Comparison of ENCODE assay signal across 12 mouse cellular contexts in the genomic region with DNA sequence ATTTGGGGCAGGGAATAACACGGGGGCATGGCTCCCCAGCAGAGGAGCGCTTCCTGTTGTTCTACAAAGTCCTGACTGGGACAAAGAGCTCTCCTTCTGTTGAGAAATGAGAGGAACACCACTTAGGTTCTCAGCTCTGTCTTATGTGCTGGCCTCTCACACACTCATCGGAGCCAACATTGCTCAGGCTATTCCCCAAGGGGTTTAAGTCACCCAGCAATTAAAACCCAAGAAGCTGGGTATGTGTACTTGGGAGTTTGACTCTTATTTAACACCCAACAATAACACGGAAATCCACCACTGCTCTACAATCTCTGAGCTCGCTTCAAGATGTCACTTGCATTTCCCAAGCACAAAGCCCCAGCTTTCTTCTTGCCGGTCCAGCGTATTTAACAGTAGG. TPM values are rescaled to one million over a fixed set of nuclear protein-coding genes. Genes with fewer than 3 reads are reported as not detected.
DNase-seq lines count a peak whose midpoint lies in the region; ATAC-seq and TF ChIP-seq lines count a peak whose summit lies in the region.
"Had no signal": no experiment of that assay in that cellular context is flagged by ENCODE, and none has a peak within 500 bp of the region (broad histone marks: within the 10 kb centered on the region; RNA-seq: fewer than 3 reads in every experiment).

No protein-coding gene starts in this region.

- no peak for DNase-seq in forebrain, postnatal 0 days
- DNase-seq in midbrain, embryonic 10.5 days (ENCODE audit: low spot score): no peak
- no peak for DNase-seq in cerebellum, adult 9-10 months
- DNase-seq in layer of hippocampus, postnatal 10 days (ENCODE audit: low spot score in 2 of 2): no peak

- peak overlapping the region; percentile 54; the same call in 1 of the 2 replicates for H3K27ac ChIP-seq in forebrain, embryonic 15.5 days (replicated peaks)
- no peak overlapping the region for H3K27ac ChIP-seq in forebrain, postnatal 0 days (ENCODE audit: low read depth, low read length)
- H3K27ac ChIP-seq in midbrain, embryonic 10.5 days (replicated peaks): peak overlapping the region; percentile 65
- no peak overlapping the region for H3K27ac ChIP-seq in midbrain, embryonic 15.5 days
- no peak overlapping the region; the same call in 1 of the 2 replicates for H3K27ac ChIP-seq in midbrain, embryonic 13.5 days
- H3K27ac ChIP-seq: heart, adult 2 months; limb, embryonic 12.5 days; midbrain, embryonic 12.5 days had no signal

- H3K4me1 ChIP-seq in forebrain, embryonic 15.5 days: peaks cover 35% of the 10 kb centered on the region
- H3K4me1 ChIP-seq in forebrain, postnatal 0 days (ENCODE audit: insufficient read depth): peaks cover 10% of the 10 kb centered on the region
- peaks cover 20% of the 10 kb centered on the region for H3K4me1 ChIP-seq in midbrain, embryonic 10.5 days
- peaks cover 17% of the 10 kb centered on the region for H3K4me1 ChIP-seq in midbrain, embryonic 15.5 days
- H3K4me1 ChIP-seq in midbrain, embryonic 13.5 days (replicated peaks): peaks cover 22% of the 10 kb centered on the region

- no peak overlapping the region for H3K4me3 ChIP-seq in forebrain, embryonic 15.5 days
- H3K4me3 ChIP-seq in forebrain, postnatal 0 days (ENCODE audit: low read depth, low read length): no peak overlapping the region
- no peak overlapping the region for H3K4me3 ChIP-seq in midbrain, embryonic 10.5 days
- no peak overlapping the region for H3K4me3 ChIP-seq in midbrain, embryonic 15.5 days
- no peak overlapping the region for H3K4me3 ChIP-seq in midbrain, embryonic 13.5 days (replicated peaks)
- H3K4me3 ChIP-seq: heart, adult 2 months; limb, embryonic 12.5 days; midbrain, embryonic 12.5 days had no signal

- H3K9ac ChIP-seq in forebrain, embryonic 15.5 days (replicated peaks): no peak overlapping the region
- H3K9ac ChIP-seq in forebrain, postnatal 0 days: no peak overlapping the region
- no peak overlapping the region for H3K9ac ChIP-seq in midbrain, embryonic 15.5 days
- no peak overlapping the region for H3K9ac ChIP-seq in midbrain, embryonic 13.5 days (replicated peaks)
- H3K9ac ChIP-seq: limb, embryonic 12.5 days; midbrain, embryonic 12.5 days had no signal

- H3K9me3 ChIP-seq in forebrain, embryonic 15.5 days: no peaks in the 10 kb centered on the region
- no peaks in the 10 kb centered on the region for H3K9me3 ChIP-seq in forebrain, postnatal 0 days (ENCODE audit: low read length)
- no peaks in the 10 kb centered on the region for H3K9me3 ChIP-seq in midbrain, embryonic 10.5 days (replicated peaks)
- no peaks in the 10 kb centered on the region for H3K9me3 ChIP-seq in midbrain, embryonic 15.5 days
- H3K9me3 ChIP-seq in midbrain, embryonic 13.5 days: no peaks in the 10 kb centered on the region
- H3K9me3 ChIP-seq: limb, embryonic 12.5 days; midbrain, embryonic 12.5 days had no signal

- no peak for TF ChIP-seq CTCF in forebrain, postnatal 0 days (IDR thresholded peaks at IDR 0.05; ENCODE audit: low read depth)

- 51% methylated on average over 7 of the region's 7 CpGs for whole genome bisulfite sequencing in forebrain, embryonic 15.5 days
- 50% methylated on average over 7 of the region's 7 CpGs for WGBS in forebrain, postnatal 0 days
- 72% methylated on average over 7 of the region's 7 CpGs for WGBS in midbrain, embryonic 10.5 days
- 59% methylated on average over 7 of the region's 7 CpGs for WGBS in midbrain, embryonic 15.5 days
- 66% methylated on average over 7 of the region's 7 CpGs for WGBS in midbrain, embryonic 13.5 days

- no peaks in the 10 kb centered on the region for H3K36me3 ChIP-seq in forebrain, embryonic 15.5 days
- H3K36me3 ChIP-seq in forebrain, postnatal 0 days (ENCODE audit: insufficient read depth): no peaks in the 10 kb centered on the region
- H3K36me3 ChIP-seq in midbrain, embryonic 10.5 days: no peaks in the 10 kb centered on the region
- H3K36me3 ChIP-seq in midbrain, embryonic 15.5 days (replicated peaks): no peaks in the 10 kb centered on the region
- no peaks in the 10 kb centered on the region for H3K36me3 ChIP-seq in midbrain, embryonic 13.5 days
- H3K36me3 ChIP-seq: G1E; limb, embryonic 12.5 days; midbrain, embryonic 12.5 days had no signal

- ATAC-seq in forebrain, embryonic 15.5 days (replicated peaks): no peak
- ATAC-seq in forebrain, postnatal 0 days: no peak
- no peak for ATAC-seq in midbrain, embryonic 15.5 days (replicated peaks)
- ATAC-seq in midbrain, embryonic 13.5 days: no peak
- ATAC-seq: inflammation-experienced regulatory T-cells, adult 6 months had no signal

- no peak overlapping the region for H3K4me2 ChIP-seq in forebrain, embryonic 15.5 days (replicated peaks)
- H3K4me2 ChIP-seq in forebrain, postnatal 0 days (ENCODE audit: low read depth): no peak overlapping the region
- H3K4me2 ChIP-seq in midbrain, embryonic 15.5 days: no peak overlapping the region
- 0 out of 2 replicates have a peak overlapping the region, but pooled peaks have one; percentile 9 for H3K4me2 ChIP-seq in midbrain, embryonic 13.5 days (replicated peaks)
- H3K4me2 ChIP-seq: limb, embryonic 12.5 days; midbrain, embryonic 12.5 days had no signal

- H3K27me3 ChIP-seq in forebrain, embryonic 15.5 days: no peaks in the 10 kb centered on the region
- no peaks in the 10 kb centered on the region for H3K27me3 ChIP-seq in forebrain, postnatal 0 days (ENCODE audit: insufficient read depth, low read length)
- no peaks in the 10 kb centered on the region for H3K27me3 ChIP-seq in midbrain, embryonic 10.5 days (ENCODE audit: low read depth, poor library complexity, severe bottlenecking)
- H3K27me3 ChIP-seq in midbrain, embryonic 15.5 days (replicated peaks): no peaks in the 10 kb centered on the region
- H3K27me3 ChIP-seq in midbrain, embryonic 13.5 days: no peaks in the 10 kb centered on the region; the same call in 1 of the 2 replicates
- H3K27me3 ChIP-seq: limb, embryonic 12.5 days had no signal

RNA-seq across cellular contexts. Expression of gene Camk1d, which starts 15.6 kb away (rescaled TPM):
- 6.5 and 8.4 TPM in 2 replicates for polyA plus RNA-seq in forebrain, embryonic 15.5 days (2015; fragmentation: Nextera tagmentation; extraction: Ambion mirVana)
- 22.5 and 29.0 TPM in 2 replicates for total RNA-seq in forebrain, postnatal 0 days (2014; rRNA removed)
- 7.4 and 10.5 TPM in 2 replicates for polyA plus RNA-seq in forebrain, postnatal 0 days (2015; fragmentation: Nextera tagmentation; extraction: Ambion mirVana)
- 1.4 and 1.5 TPM in 2 replicates for polyA plus RNA-seq in midbrain, embryonic 10.5 days (2016; fragmentation: Nextera tagmentation; extraction: Ambion mirVana)
- polyA plus RNA-seq in midbrain, embryonic 15.5 days (2015; fragmentation: Nextera tagmentation; extraction: Ambion mirVana): 6.3 and 6.7 TPM in 2 replicates
- 3.5 and 3.9 TPM in 2 replicates for polyA plus RNA-seq in midbrain, embryonic 13.5 days (2015; fragmentation: Nextera tagmentation; extraction: Ambion mirVana)
- total RNA-seq in layer of hippocampus, postnatal 10 days (2021): 100 to 1,000 TPM; 124 to 128 TPM

Comparison
In these comparisons a context has a peak if more than half of its experiments do, and no peak if none do; other contexts are left out.
1. H3K27ac ChIP-seq: peak in forebrain, embryonic 15.5 days (single experiment) and midbrain, embryonic 10.5 days (single experiment); none in forebrain, postnatal 0 days (single experiment), midbrain, embryonic 15.5 days (single experiment) and midbrain, embryonic 13.5 days (single experiment).